Mouse (Mus musculus): Measurements from ENCODE around the gene Vsig2. TPM values are rescaled to one million over a fixed set of nuclear protein-coding genes. Genes with fewer than 3 reads are reported as not detected.

The Vsig2 gene
- polyA plus RNA-seq (2015; fragmentation: Nextera tagmentation; extraction: Ambion mirVana) = 26.5 and 33.3 TPM in 2 replicates

DNA sequence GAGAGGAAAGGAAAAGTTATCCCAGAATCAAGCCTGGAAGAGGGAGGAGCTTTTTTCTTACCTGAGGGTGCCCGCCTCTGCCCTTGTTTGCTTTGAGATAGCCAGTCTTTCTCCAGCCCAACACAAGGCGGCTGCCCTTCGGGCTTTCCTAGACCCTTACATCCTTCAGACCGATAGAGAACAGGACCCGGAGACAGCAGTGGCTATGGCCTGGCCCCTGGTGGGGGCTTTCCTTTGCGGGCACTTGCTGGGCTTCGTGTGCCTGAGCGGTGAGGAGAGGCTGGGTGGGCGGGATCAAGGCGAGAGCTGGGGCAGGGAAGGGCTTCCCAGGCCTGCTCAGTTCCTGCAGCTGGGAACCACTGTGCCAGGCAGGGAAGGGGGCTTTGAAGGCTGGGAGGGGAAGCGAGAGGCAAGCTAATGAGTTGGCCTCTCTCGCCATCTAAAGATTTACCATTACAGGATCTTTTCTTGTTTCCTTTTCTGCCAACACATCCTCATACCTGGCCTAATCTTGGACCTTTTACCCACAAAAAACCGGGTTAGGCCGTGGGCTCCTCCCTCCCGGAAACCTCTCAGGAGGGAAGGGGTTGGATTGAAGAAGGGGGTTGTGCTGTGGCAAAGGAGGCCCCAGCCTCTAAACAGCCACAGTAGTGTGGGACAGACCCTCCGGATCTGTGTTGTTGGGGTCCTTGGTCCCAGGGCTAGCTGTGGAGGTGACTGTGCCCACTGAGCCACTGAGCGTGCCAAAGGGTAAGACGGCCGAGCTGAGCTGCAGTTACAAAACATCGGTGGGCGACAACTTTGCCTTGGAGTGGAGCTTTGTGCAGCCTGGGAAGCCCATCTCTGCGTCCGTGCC lies at the start of gene Vsig2:
Gene Vsig2 (plus strand): TSS at position 86 of the 856 bp plus-strand sequence.
- H3K4me1 ChIP-seq = peaks cover 13% of the 10 kb centered on the region
- H3K4me2 ChIP-seq = peak within 1 kb of the TSS; percentile 30; the same call in 1 of the 2 replicates
- 0 out of 2 replicates have a peak, but pooled peaks cover 3% of the 10 kb centered on the region for H3K36me3 ChIP-seq
- H3K27ac ChIP-seq = peak within 1 kb of the TSS; percentile 58
- H3K9me3 ChIP-seq = no peaks in the 10 kb centered on the region
- peak; percentile 43; the same call in 1 of the 2 replicates for ATAC-seq (ENCODE audit: borderline replicate concordance, extremely low read depth, low FRiP score, low TSS enrichment)
- 48% methylated on average over 23 of the region's 23 CpGs for WGBS
- H3K4me3 ChIP-seq = peak within 1 kb of the TSS; percentile 6; the same call in 1 of the 2 replicates
- no peaks in the 10 kb centered on the region for H3K27me3 ChIP-seq
- H3K9ac ChIP-seq = no peak within 1 kb of the TSS

DNA sequence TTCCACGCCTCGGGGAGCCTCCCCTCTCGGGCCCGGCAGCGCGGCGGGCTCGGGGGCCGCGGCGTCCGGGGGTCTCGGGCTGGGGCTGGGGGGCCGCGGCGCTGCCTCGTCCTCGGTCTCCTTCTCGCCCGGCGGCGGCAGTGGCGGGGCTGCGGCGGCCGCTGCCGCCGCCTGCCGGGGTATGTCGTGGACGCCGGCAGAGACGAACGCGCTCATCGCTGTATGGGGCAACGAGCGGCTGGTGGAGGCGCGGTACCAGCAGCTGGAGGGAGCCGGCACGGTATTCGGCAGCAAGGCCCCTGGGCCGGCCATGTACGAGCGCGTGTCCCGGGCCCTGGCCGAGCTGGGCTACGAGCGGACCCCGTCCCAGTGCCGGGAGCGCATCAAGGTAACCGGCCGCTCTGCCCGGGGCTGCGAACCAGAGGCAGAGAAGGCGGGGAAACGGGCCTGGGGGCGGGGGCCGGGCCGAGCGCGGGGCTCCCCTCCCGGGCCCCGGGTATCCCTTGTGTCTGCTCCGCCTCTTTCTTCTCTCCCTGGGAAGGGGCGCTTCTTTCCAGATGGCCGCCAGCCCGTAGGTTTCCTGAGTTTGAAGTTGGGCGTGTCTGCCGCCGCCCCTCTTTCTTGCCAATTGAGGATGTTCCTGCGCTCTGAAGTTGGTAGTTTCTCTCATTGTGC lies 49.5 kb upstream of the Vsig2 start:
- peak overlapping the region; percentile 85 for H3K4me2 ChIP-seq
- under 1% methylated on average over 57 of the region's 75 CpGs for WGBS

DNA sequence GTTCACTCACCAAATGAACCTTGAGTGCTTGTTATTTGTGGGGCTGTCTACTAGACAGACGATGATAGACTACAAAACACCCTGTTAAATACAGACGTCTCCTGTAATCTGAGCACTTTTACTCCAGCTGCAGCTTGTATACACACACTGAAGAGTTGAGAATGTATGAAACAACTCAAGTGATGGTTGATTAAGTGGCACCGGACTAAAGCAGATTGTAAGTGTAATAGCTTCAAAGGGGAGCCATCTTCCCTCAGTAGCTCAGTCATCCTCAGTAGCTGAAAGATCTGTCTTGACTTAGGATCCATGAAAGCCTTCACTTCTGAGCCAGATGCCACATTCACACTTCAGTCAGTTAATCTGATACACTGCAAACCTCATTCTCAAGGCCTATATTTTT lies 43.3 kb upstream of the Vsig2 start:
- H3K9me3 ChIP-seq = no peaks in the 10 kb centered on the region
- H3K27me3 ChIP-seq = no peaks in the 10 kb centered on the region
- peak overlapping the region; percentile 45; the same call in 1 of the 2 replicates for H3K27ac ChIP-seq
- ATAC-seq (ENCODE audit: borderline replicate concordance, extremely low read depth, low FRiP score, low TSS enrichment) = peak; percentile 92
- H3K4me1 ChIP-seq = peaks cover 22% of the 10 kb centered on the region
- 30% methylated on average over 3 of the region's 3 CpGs for WGBS
- no peaks in the 10 kb centered on the region for H3K36me3 ChIP-seq
- H3K4me3 ChIP-seq = no peak overlapping the region
- no peak overlapping the region for H3K9ac ChIP-seq
- H3K4me2 ChIP-seq = no peak overlapping the region

More for the DNA sequence above, 49.5 kb upstream of the Vsig2 start:
- ATAC-seq (ENCODE audit: borderline replicate concordance, extremely low read depth, low FRiP score, low TSS enrichment) = peak; percentile 72
- H3K36me3 ChIP-seq = no peaks in the 10 kb centered on the region
- H3K4me1 ChIP-seq = peaks cover 19% of the 10 kb centered on the region
- H3K9ac ChIP-seq = peak overlapping the region; percentile 92
- no peaks in the 10 kb centered on the region for H3K27me3 ChIP-seq
- H3K9me3 ChIP-seq = no peaks in the 10 kb centered on the region
- H3K4me3 ChIP-seq = peak overlapping the region; percentile 96
- peak overlapping the region; percentile 100 for H3K27ac ChIP-seq

DNA sequence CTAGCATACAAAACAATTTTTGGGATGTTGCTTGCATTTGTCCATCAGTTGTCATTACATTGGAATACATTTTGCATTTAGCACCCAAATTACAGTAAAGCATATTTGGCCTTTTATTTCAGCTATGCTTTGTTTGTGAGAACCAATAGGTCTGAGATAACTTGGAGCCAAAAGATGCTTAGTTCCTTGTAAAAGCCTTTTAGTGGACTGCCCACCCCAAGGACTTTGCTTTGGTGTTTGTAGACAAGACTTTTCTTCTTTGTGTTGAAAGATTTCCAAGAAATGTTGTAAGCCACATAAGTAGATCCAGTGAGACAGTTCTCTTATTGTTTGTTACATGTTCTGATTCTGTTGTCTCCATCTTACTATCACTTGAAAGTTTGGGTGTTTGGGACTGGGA lies 42.7 kb upstream of the Vsig2 start:
- ATAC-seq (ENCODE audit: borderline replicate concordance, extremely low read depth, low FRiP score, low TSS enrichment) = peak; percentile 54; the same call in 1 of the 2 replicates
- Histone ChIP-seq H3K4me1 (peaks cover 20% of the 10 kb centered on the region; the same call in 1 of the 2 replicates), H3K4me3 (no peak overlapping the region), H3K27ac (peak overlapping the region; percentile 45), H3K36me3 (no peaks in the 10 kb centered on the region), H3K9ac (no peak overlapping the region), H3K9me3 (no peaks in the 10 kb centered on the region), H3K27me3 (no peaks in the 10 kb centered on the region), H3K4me2 (no peak overlapping the region)

DNA sequence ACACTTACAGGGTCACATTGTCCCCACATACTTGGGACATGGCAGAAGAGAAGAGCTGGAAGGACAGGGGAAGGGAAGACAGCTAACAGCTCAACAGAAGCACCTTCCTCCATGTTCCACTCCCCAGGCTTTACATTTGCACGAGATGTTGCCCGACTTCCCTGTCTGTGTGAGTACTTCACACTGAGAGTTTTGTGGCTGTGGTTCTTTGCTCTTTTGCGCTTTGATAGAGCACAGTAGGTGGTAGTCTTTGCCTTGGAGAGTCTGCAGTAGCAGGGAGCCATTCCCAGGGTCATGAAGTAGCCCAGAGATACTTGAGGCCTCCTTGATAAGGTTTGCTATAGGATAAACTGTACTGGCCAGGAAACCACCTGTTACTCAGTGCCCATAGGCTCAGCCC lies 38.9 kb upstream of the Vsig2 start:
- H3K36me3 ChIP-seq = no peaks in the 10 kb centered on the region
- H3K9ac ChIP-seq = no peak overlapping the region
- no peaks in the 10 kb centered on the region for H3K9me3 ChIP-seq
- H3K4me2 ChIP-seq = no peak overlapping the region
- peaks cover 21% of the 10 kb centered on the region; the same call in 1 of the 2 replicates for H3K4me1 ChIP-seq
- H3K27ac ChIP-seq = no peak overlapping the region
- H3K4me3 ChIP-seq = no peak overlapping the region
- ATAC-seq (ENCODE audit: borderline replicate concordance, extremely low read depth, low FRiP score, low TSS enrichment) = no peak
- no peaks in the 10 kb centered on the region for H3K27me3 ChIP-seq
- 79% methylated on average over 3 of the region's 3 CpGs for WGBS

DNA sequence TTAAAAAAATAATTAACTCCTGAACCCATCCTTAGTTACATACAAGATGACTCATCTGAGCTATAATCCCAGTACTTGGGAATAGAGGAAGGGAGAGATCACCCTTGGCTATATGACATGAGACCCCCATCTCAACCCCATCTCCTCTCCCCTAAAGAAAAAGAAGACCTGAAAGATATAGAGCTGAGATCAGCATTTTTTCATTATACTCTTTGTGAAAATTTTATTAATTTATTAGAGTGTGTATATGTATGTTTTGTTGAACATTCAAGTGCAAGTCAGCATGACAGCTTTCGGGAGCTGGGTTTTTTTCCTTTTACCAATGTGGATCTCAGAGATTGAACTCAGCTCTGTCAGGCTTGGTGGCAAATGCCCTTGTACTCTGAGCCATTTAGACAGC lies 37.9 kb upstream of the Vsig2 start:
- ATAC-seq (ENCODE audit: borderline replicate concordance, extremely low read depth, low FRiP score, low TSS enrichment) = no peak
- WGBS = 86% methylated on average over 1 of the region's 1 CpGs
- no peak overlapping the region for H3K27ac ChIP-seq

DNA sequence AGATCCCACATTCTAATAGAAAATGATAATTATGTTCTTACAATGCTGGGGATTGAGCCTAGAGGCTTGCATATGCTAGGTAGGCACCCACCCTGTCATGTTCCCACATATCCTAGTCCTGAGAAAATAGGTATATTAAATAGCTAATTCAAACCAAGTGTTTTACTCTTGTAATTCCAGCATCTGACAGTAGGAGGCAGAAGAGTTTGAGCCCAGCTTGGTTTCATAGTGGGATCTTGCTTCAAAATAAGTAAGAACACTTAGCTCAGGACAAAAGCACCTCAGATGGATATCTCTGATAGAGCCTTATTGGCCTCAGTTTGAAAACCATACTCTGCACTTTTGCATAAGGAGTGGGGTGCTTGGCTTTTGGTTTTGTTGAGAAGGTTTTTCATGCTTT lies 34.7 kb upstream of the Vsig2 start:
- ATAC-seq (ENCODE audit: borderline replicate concordance, extremely low read depth, low FRiP score, low TSS enrichment) = no peak
- Histone ChIP-seq H3K9ac (no peak overlapping the region), H3K4me3 (no peak overlapping the region), H3K4me2 (no peak overlapping the region), H3K36me3 (no peaks in the 10 kb centered on the region), H3K4me1 (0 out of 2 replicates have a peak, but pooled peaks cover 4% of the 10 kb centered on the region), H3K27me3 (no peaks in the 10 kb centered on the region), H3K9me3 (no peaks in the 10 kb centered on the region), H3K27ac (no peak overlapping the region)

More for the DNA sequence above, 37.9 kb upstream of the Vsig2 start:
- Histone ChIP-seq H3K4me1 (peaks cover 18% of the 10 kb centered on the region; the same call in 1 of the 2 replicates), H3K27me3 (no peaks in the 10 kb centered on the region), H3K9ac (no peak overlapping the region), H3K9me3 (no peaks in the 10 kb centered on the region), H3K36me3 (no peaks in the 10 kb centered on the region), H3K4me2 (no peak overlapping the region), H3K4me3 (no peak overlapping the region)

DNA sequence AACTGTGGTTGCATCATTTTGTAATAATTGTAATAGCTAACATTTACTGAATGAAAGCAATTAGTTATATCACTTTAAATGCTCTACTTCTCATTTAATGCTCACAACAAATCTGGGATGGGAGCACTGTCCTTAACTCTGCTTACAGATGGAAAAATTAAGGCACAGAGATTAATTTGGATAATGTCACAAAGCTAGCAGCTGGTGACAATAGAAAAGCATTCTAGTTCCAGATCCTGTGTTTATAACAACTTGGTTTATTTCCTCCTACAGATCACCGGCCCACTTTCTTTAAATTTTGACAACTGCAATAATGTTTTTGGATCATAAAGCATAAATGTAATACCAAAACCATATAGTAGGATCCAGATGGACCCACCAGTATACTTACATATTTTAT lies 33.0 kb upstream of the Vsig2 start:
- WGBS = 60% methylated on average over 1 of the region's 1 CpGs
- Histone ChIP-seq H3K9me3 (no peaks in the 10 kb centered on the region), H3K27ac (no peak overlapping the region), H3K4me1 (0 out of 2 replicates have a peak, but pooled peaks cover 4% of the 10 kb centered on the region), H3K9ac (no peak overlapping the region), H3K27me3 (no peaks in the 10 kb centered on the region), H3K4me2 (no peak overlapping the region), H3K4me3 (no peak overlapping the region), H3K36me3 (no peaks in the 10 kb centered on the region)
- ATAC-seq (ENCODE audit: borderline replicate concordance, extremely low read depth, low FRiP score, low TSS enrichment) = no peak

DNA sequence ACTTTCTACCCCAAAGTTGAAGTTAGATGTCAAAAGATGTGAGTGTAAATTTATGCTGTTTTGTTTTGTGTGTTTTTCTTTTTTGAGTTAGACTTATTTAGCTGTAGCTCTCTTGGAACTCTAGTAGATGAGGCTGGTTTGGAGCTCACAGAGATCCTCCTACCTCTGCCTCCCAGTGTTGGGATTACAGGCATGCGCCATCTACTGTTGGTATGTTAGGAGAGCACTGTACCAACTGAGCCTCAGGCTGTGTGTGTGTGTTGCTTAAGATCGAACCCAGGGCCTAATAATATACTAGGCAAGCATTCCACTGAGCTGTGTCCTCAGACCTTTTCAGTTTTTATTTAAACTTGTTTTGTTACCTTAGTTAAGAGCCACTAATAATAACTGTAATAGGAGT lies 27.0 kb upstream of the Vsig2 start:
- no peaks in the 10 kb centered on the region for H3K9me3 ChIP-seq
- no peak overlapping the region for H3K4me3 ChIP-seq
- no peaks in the 10 kb centered on the region for H3K36me3 ChIP-seq
- no peak overlapping the region for H3K9ac ChIP-seq
- H3K4me2 ChIP-seq = no peak overlapping the region
- no peaks in the 10 kb centered on the region for H3K27me3 ChIP-seq
- ATAC-seq (ENCODE audit: borderline replicate concordance, extremely low read depth, low FRiP score, low TSS enrichment) = no peak
- no peak overlapping the region for H3K27ac ChIP-seq
- peaks cover 15% of the 10 kb centered on the region for H3K4me1 ChIP-seq
- 91% methylated on average over 2 of the region's 2 CpGs for WGBS

DNA sequence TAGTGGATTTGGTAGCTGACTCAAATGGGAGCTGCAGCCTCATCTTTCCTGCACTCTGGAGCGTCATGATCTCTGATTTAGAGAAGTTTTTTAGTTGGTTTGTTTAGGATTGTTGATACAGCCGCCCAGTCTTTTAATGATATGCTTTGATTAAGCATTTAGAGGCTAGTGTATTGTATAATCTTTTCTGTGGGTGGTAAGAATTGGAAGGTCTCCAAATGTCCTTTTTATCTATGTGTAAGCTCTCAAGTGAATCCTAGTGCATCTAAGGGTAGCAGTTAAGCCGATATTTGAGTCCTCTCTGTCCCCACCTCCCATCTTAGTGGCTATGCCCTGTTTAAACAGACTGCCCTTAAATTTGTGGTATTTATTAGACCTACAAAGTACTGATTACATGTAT lies 24.6 kb upstream of the Vsig2 start:
- Histone ChIP-seq H3K9ac (no peak overlapping the region), H3K27me3 (no peaks in the 10 kb centered on the region), H3K4me2 (no peak overlapping the region), H3K36me3 (peaks cover 7% of the 10 kb centered on the region; the same call in 1 of the 2 replicates), H3K27ac (no peak overlapping the region), H3K4me3 (no peak overlapping the region), H3K9me3 (no peaks in the 10 kb centered on the region), H3K4me1 (peaks cover 15% of the 10 kb centered on the region)
- ATAC-seq (ENCODE audit: borderline replicate concordance, extremely low read depth, low FRiP score, low TSS enrichment) = no peak
- 45% methylated on average over 3 of the region's 3 CpGs for WGBS

DNA sequence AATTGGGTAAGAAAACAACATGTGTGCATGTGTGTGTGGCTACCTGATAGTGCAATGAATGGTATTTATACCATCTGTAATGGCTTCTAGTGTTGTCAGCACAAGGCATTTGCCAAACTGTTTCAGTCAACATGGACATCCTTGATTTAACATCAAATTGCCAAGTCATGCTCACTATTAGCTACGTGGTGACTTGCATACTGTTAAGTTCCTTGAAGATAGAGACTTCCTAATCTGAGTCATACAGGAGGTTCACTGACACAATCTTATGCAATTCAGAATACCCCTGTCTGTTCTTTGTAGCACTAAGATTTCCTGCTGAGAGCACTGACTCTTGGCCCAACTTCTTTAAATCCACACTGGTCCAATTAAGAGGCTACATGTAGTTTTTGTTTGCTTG lies 21.6 kb upstream of the Vsig2 start:
- H3K9ac ChIP-seq = no peak overlapping the region
- 73% methylated on average over 1 of the region's 1 CpGs for WGBS
- H3K36me3 ChIP-seq = peaks cover 17% of the 10 kb centered on the region
- H3K27me3 ChIP-seq = no peaks in the 10 kb centered on the region
- no peak overlapping the region for H3K27ac ChIP-seq
- no peaks in the 10 kb centered on the region for H3K9me3 ChIP-seq
- H3K4me1 ChIP-seq = peaks cover 15% of the 10 kb centered on the region
- ATAC-seq (ENCODE audit: borderline replicate concordance, extremely low read depth, low FRiP score, low TSS enrichment) = no peak
- no peak overlapping the region for H3K4me2 ChIP-seq
- no peak overlapping the region for H3K4me3 ChIP-seq

DNA sequence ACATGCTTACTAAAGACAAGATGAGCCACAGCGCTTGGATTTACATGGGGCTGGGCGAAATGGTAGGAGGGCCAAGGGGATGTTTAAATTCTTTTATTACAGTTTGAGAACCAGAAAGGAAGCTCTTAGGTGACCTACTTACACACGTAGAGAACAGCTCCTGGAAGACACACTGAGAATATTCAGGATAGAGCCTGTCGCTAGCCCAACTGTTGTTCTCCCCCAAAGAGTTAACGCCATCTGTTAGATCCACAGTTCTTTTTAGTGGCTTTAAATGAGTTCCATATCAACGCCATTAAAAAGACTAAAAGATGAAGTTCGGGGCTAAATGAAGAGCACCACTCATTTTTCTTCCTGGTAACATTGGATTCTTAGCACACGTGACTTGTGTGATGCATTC lies 20.1 kb upstream of the Vsig2 start:
- no peaks in the 10 kb centered on the region for H3K9me3 ChIP-seq
- H3K27ac ChIP-seq = no peak overlapping the region
- H3K4me1 ChIP-seq = peaks cover 13% of the 10 kb centered on the region
- ATAC-seq (ENCODE audit: borderline replicate concordance, extremely low read depth, low FRiP score, low TSS enrichment) = no peak
- H3K4me2 ChIP-seq = no peak overlapping the region
- H3K27me3 ChIP-seq = no peaks in the 10 kb centered on the region
- whole genome bisulfite sequencing = 89% methylated on average over 8 of the region's 8 CpGs
- no peak overlapping the region for H3K4me3 ChIP-seq
- H3K9ac ChIP-seq = no peak overlapping the region
- peaks cover 28% of the 10 kb centered on the region for H3K36me3 ChIP-seq
